Mouse (Mus musculus): ENCODE results near the gene Gdap2. TPM values are rescaled to one million over a fixed set of nuclear protein-coding genes. Genes with fewer than 3 reads are reported as not detected.

Gdap2 gene
- polyA plus RNA-seq (2015; fragmentation: Nextera tagmentation; extraction: Ambion mirVana): 18.5 and 21.1 TPM in 2 replicates

- peaks cover 26% of the 10 kb centered on the region for H3K36me3 ChIP-seq
- 2% methylated on average over 54 of the region's 55 CpGs for WGBS (ENCODE audit: insufficient replicate concordance)
- peak; percentile 98 for ATAC-seq (ENCODE audit: low read depth)
- peaks cover 49% of the 10 kb centered on the region for H3K4me1 ChIP-seq (replicated peaks)
- H3K9me3 ChIP-seq (replicated peaks): no peaks in the 10 kb centered on the region
- H3K27me3 ChIP-seq: no peaks in the 10 kb centered on the region
- peak; percentile 89 for DNase-seq
- H3K4me2 ChIP-seq: peak within 1 kb of the TSS; percentile 86
- peak within 1 kb of the TSS; percentile 95 for H3K27ac ChIP-seq
- H3K9ac ChIP-seq: peak within 1 kb of the TSS; percentile 91
- peak within 1 kb of the TSS; percentile 88 for H3K4me3 ChIP-seq (replicated peaks)
These were observed at the start of gene Gdap2, which contains the start of gene Wdr3 for GRCm38 (mm10) chr3:100162315-100163105. Gene Gdap2, plus strand, starts transcription at chr3:100162381. Gene Wdr3, minus strand, starts transcription at chr3:100162407.

GRCm38 (mm10) chr3:100118681-100119080 lies 43.5 kb upstream of the Gdap2 start:
- H3K4me1 ChIP-seq (replicated peaks): no peaks in the 10 kb centered on the region
- no peaks in the 10 kb centered on the region for H3K9me3 ChIP-seq (replicated peaks)
- no peak for DNase-seq
- 51% methylated on average over 2 of the region's 2 CpGs for WGBS (ENCODE audit: insufficient replicate concordance)
- no peak overlapping the region for H3K4me3 ChIP-seq (replicated peaks)
- H3K27ac ChIP-seq: no peak overlapping the region
- H3K9ac ChIP-seq: no peak overlapping the region
- H3K36me3 ChIP-seq: no peaks in the 10 kb centered on the region
- no peak overlapping the region for H3K4me2 ChIP-seq
- H3K27me3 ChIP-seq: no peaks in the 10 kb centered on the region
- no peak for ATAC-seq (ENCODE audit: low read depth)

GRCm38 (mm10) chr3:100121961-100122360 lies 40.2 kb upstream of the Gdap2 start:
- Histone ChIP-seq H3K27ac (no peak overlapping the region), H3K36me3 (no peaks in the 10 kb centered on the region), H3K27me3 (no peaks in the 10 kb centered on the region), H3K4me3 (replicated peaks) (no peak overlapping the region), H3K9ac (no peak overlapping the region), H3K4me1 (replicated peaks) (no peaks in the 10 kb centered on the region), H3K9me3 (replicated peaks) (no peaks in the 10 kb centered on the region), H3K4me2 (no peak overlapping the region)
- no peak for ATAC-seq (ENCODE audit: low read depth)
- 45% methylated on average over 2 of the region's 2 CpGs for WGBS (ENCODE audit: insufficient replicate concordance)
- DNase-seq: no peak

- ATAC-seq (ENCODE audit: low read depth): no peak
- Histone ChIP-seq H3K27ac (no peak overlapping the region), H3K4me1 (replicated peaks) (no peaks in the 10 kb centered on the region), H3K4me2 (no peak overlapping the region), H3K9ac (no peak overlapping the region), H3K9me3 (replicated peaks) (no peaks in the 10 kb centered on the region), H3K27me3 (no peaks in the 10 kb centered on the region), H3K4me3 (replicated peaks) (no peak overlapping the region), H3K36me3 (no peaks in the 10 kb centered on the region)
- DNase-seq: no peak
- 55% methylated on average over 1 of the region's 1 CpGs for WGBS (ENCODE audit: insufficient replicate concordance)
These were observed 39.7 kb upstream of the Gdap2 start for GRCm38 (mm10) chr3:100122445-100122844.

GRCm38 (mm10) chr3:100160682-100161445 lies 1.3 kb upstream of the Gdap2 start:
- H3K4me1 ChIP-seq (replicated peaks): peaks cover 48% of the 10 kb centered on the region
- H3K4me2 ChIP-seq: peak overlapping the region; percentile 86
- peak overlapping the region; percentile 88 for H3K4me3 ChIP-seq (replicated peaks)
- peaks cover 40% of the 10 kb centered on the region for H3K36me3 ChIP-seq
- 75% methylated on average over 15 of the region's 15 CpGs for WGBS (ENCODE audit: insufficient replicate concordance)
- H3K27me3 ChIP-seq: no peaks in the 10 kb centered on the region
- H3K9me3 ChIP-seq (replicated peaks): no peaks in the 10 kb centered on the region
- H3K9ac ChIP-seq: peak overlapping the region; percentile 91
- no peak overlapping the region for H3K27ac ChIP-seq
- ATAC-seq (ENCODE audit: low read depth) (no peak), DNase-seq (no peak)

- Histone ChIP-seq H3K9me3 (replicated peaks) (no peaks in the 10 kb centered on the region), H3K4me3 (replicated peaks) (peak overlapping the region; percentile 88), H3K27ac (peak overlapping the region; percentile 95), H3K4me2 (peak overlapping the region; percentile 86), H3K36me3 (peaks cover 34% of the 10 kb centered on the region), H3K27me3 (no peaks in the 10 kb centered on the region), H3K4me1 (replicated peaks) (peaks cover 49% of the 10 kb centered on the region), H3K9ac (peak overlapping the region; percentile 91)
- under 1% methylated on average over 35 of the region's 35 CpGs for WGBS (ENCODE audit: insufficient replicate concordance)
- no peak for ATAC-seq (ENCODE audit: low read depth)
- DNase-seq: no peak
These were observed 391 bp upstream of the Gdap2 start for GRCm38 (mm10) chr3:100161665-100162314.

- Histone ChIP-seq H3K27ac (no peak overlapping the region), H3K27me3 (no peaks in the 10 kb centered on the region), H3K4me2 (peak overlapping the region; percentile 86), H3K4me3 (replicated peaks) (peak overlapping the region; percentile 88), H3K36me3 (peaks cover 23% of the 10 kb centered on the region), H3K9me3 (replicated peaks) (no peaks in the 10 kb centered on the region), H3K4me1 (replicated peaks) (peaks cover 49% of the 10 kb centered on the region), H3K9ac (no peak overlapping the region)
- no peak for DNase-seq
- WGBS (ENCODE audit: insufficient replicate concordance): 71% methylated on average over 2 of the region's 2 CpGs
- no peak for ATAC-seq (ENCODE audit: low read depth)
These were observed 1.4 kb downstream of the Gdap2 start for GRCm38 (mm10) chr3:100163556-100163955.

GRCm38 (mm10) chr3:100164991-100165390 lies 2.8 kb downstream of the Gdap2 start:
- Histone ChIP-seq H3K4me3 (replicated peaks) (no peak overlapping the region), H3K4me2 (no peak overlapping the region), H3K9me3 (replicated peaks) (no peaks in the 10 kb centered on the region), H3K36me3 (peaks cover 19% of the 10 kb centered on the region; the same call in 1 of the 2 replicates), H3K27me3 (no peaks in the 10 kb centered on the region), H3K9ac (no peak overlapping the region), H3K27ac (no peak overlapping the region; the same call in 1 of the 2 replicates), H3K4me1 (replicated peaks) (peaks cover 49% of the 10 kb centered on the region)
- ATAC-seq (ENCODE audit: low read depth) (no peak), DNase-seq (no peak)

- Histone ChIP-seq H3K9me3 (replicated peaks) (no peaks in the 10 kb centered on the region), H3K9ac (no peak overlapping the region), H3K4me1 (replicated peaks) (no peaks in the 10 kb centered on the region), H3K27me3 (no peaks in the 10 kb centered on the region), H3K4me2 (no peak overlapping the region), H3K4me3 (replicated peaks) (no peak overlapping the region), H3K27ac (no peak overlapping the region), H3K36me3 (peaks cover 65% of the 10 kb centered on the region)
- ATAC-seq (ENCODE audit: low read depth) (no peak), DNase-seq (no peak)
- WGBS (ENCODE audit: insufficient replicate concordance): 64% methylated on average over 2 of the region's 2 CpGs
These were observed 13.8 kb downstream of the Gdap2 start for GRCm38 (mm10) chr3:100176031-100176430.

GRCm38 (mm10) chr3:100180471-100180870 lies 18.3 kb downstream of the Gdap2 start:
- 73% methylated on average over 3 of the region's 3 CpGs for WGBS (ENCODE audit: insufficient replicate concordance)
- Histone ChIP-seq H3K9me3 (replicated peaks) (no peaks in the 10 kb centered on the region), H3K9ac (no peak overlapping the region), H3K27ac (no peak overlapping the region), H3K4me1 (replicated peaks) (no peaks in the 10 kb centered on the region), H3K36me3 (peaks cover 39% of the 10 kb centered on the region), H3K4me2 (no peak overlapping the region), H3K4me3 (replicated peaks) (no peak overlapping the region), H3K27me3 (no peaks in the 10 kb centered on the region)
- no peak for DNase-seq
- ATAC-seq (ENCODE audit: low read depth): no peak

GRCm38 (mm10) chr3:100189444-100189843 lies 27.3 kb downstream of the Gdap2 start:
- peak; percentile 24 for DNase-seq
- peaks cover 56% of the 10 kb centered on the region for H3K36me3 ChIP-seq
- H3K9ac ChIP-seq: no peak overlapping the region
- H3K27me3 ChIP-seq: no peaks in the 10 kb centered on the region
- ATAC-seq (ENCODE audit: low read depth): no peak
- H3K27ac ChIP-seq: no peak overlapping the region
- WGBS (ENCODE audit: insufficient replicate concordance): 48% methylated on average over 1 of the region's 1 CpGs
- no peaks in the 10 kb centered on the region for H3K4me1 ChIP-seq (replicated peaks)
- H3K9me3 ChIP-seq (replicated peaks): no peaks in the 10 kb centered on the region
- H3K4me2 ChIP-seq: no peak overlapping the region
- H3K4me3 ChIP-seq (replicated peaks): no peak overlapping the region

All from liver, embryonic 13.5 days (tissue).